Mouse (Mus musculus) G1E (cell line): ENCODE measurements around the gene Zc3h12c. TPM values are rescaled to one million over a fixed set of nuclear protein-coding genes. Genes with fewer than 3 reads are reported as not detected.

Experiments
- ATAC-seq: 2 replicates; pipeline ENCODE4 v1.8.0; 2016; ENCODE audit warnings: mild to moderate bottlenecking; ENCODE audit not compliant: insufficient number of reproducible peaks, poor library complexity, low FRiP score, severe bottlenecking; ENCODE audit errors: extremely low read depth
- DNase-seq: peaks from one replicate; pipeline ENCODE4 v3.0.0; 2012; ENCODE audit warnings: low spot score
- H3K27me3 ChIP-seq: 2 replicates; pipeline ENCODE4 v1.6.1; 2012; ENCODE audit warnings: mild to moderate bottlenecking, low read length, inconsistent platforms; ENCODE audit not compliant: insufficient read depth
- H3K36me3 ChIP-seq: replicated peaks from 2 replicates; pipeline ENCODE3; 2012; ENCODE audit warnings: mild to moderate bottlenecking, inconsistent platforms
- H3K4me1 ChIP-seq: 2 replicates; pipeline ENCODE4 v1.6.1; 2012; ENCODE audit warnings: low read depth, low read length, inconsistent platforms, mixed read lengths; ENCODE audit not compliant: insufficient read depth
- H3K4me3 ChIP-seq: 2 replicates; pipeline ENCODE4 v1.5.1; 2012; ENCODE audit warnings: low read depth, mild to moderate bottlenecking, inconsistent platforms, low read length, moderate library complexity, mixed read lengths
- H3K9me3 ChIP-seq: replicated peaks from 2 replicates; pipeline ENCODE4 v1.6.1; 2012; ENCODE audit warnings: inconsistent platforms
- CTCF ChIP-seq: IDR thresholded peaks from 2 replicates; pipeline ENCODE4 v1.5.1; 2012; ENCODE audit warnings: low read depth, low read length, inconsistent platforms, mixed read lengths
- GATA1 ChIP-seq: IDR thresholded peaks from 2 replicates; pipeline ENCODE4 v1.6.1; 2012; ENCODE audit warnings: borderline replicate concordance, low read length, inconsistent platforms, mixed read lengths
- GATA2 ChIP-seq: IDR thresholded peaks from 2 replicates; pipeline ENCODE4 v1.6.1; 2012; ENCODE audit warnings: low read depth, low read length, inconsistent platforms, borderline replicate concordance
- POLR2AphosphoS5 ChIP-seq: IDR thresholded peaks from 2 replicates; pipeline ENCODE4 v1.6.1; 2012; ENCODE audit warnings: low read depth, low read length, inconsistent platforms; ENCODE audit not compliant: insufficient replicate concordance
- TAL1 ChIP-seq: conservative IDR thresholded peaks from 2 replicates; pipeline ENCODE4 v1.6.1; 2012; ENCODE audit warnings: low read depth, low read length, inconsistent platforms, mixed read lengths
- polyA plus RNA-seq: library from polyadenylated mRNA; stranded (reverse); fragments of >175 nt; gene quantifications from 2 replicates; pipeline ENCODE4 v1.2.3, GENCODE M21; 2012
- total RNA-seq, 2 experiments: library from RNA; stranded (forward) in 1 of 2; stranded (reverse) in 1 of 2; fragments of 200-1000 nt in 1 of 2; fragments of >200 nt in 1 of 2; fragmentation: Nextera tagmentation in 1 of 2; gene quantifications; 2 replicates each; pipeline ENCODE4 v1.2.3; 2014 to 2017

The Zc3h12c gene
- total and polyA plus RNA-seq, 3 experiments: 0.63 to 22.7 (median 17.5) TPM

- Histone ChIP-seq H3K4me3 (no peak overlapping the region), H3K9me3 (no peaks in the 10 kb centered on the region), H3K27me3 (no peaks in the 10 kb centered on the region), H3K36me3 (peaks cover 20% of the 10 kb centered on the region), H3K4me1 (peaks cover 15% of the 10 kb centered on the region)
- TF ChIP-seq GATA1: no peak
- TF ChIP-seq GATA2: no peak
- TF ChIP-seq CTCF: no peak
- TF ChIP-seq POLR2AphosphoS5: no peak
- TF ChIP-seq TAL1: no peak
- ATAC-seq: peak; percentile 28; the same call in 1 of the 2 replicates
- no peak for DNase-seq
Measured at GRCm38 (mm10) chr9:52149286-52149685, 19.1 kb downstream of the Zc3h12c start.

GRCm38 (mm10) chr9:52148831-52149230, 19.5 kb downstream of the Zc3h12c start:
- peaks cover 22% of the 10 kb centered on the region for H3K36me3 ChIP-seq
- H3K4me3 ChIP-seq: no peak overlapping the region
- TF ChIP-seq POLR2AphosphoS5 (no peak), GATA1 (no peak), GATA2 (no peak), CTCF (no peak), TAL1 (no peak)
- ATAC-seq (no peak), DNase-seq (no peak)
- H3K27me3 ChIP-seq: no peaks in the 10 kb centered on the region
- H3K4me1 ChIP-seq: peaks cover 17% of the 10 kb centered on the region
- H3K9me3 ChIP-seq: no peaks in the 10 kb centered on the region

GRCm38 (mm10) chr9:52148311-52148710, 20.1 kb downstream of the Zc3h12c start:
- peaks cover 24% of the 10 kb centered on the region for H3K36me3 ChIP-seq
- no peak for TF ChIP-seq GATA1
- no peak for TF ChIP-seq POLR2AphosphoS5
- TF ChIP-seq GATA2: no peak
- no peak for TF ChIP-seq TAL1
- no peak for TF ChIP-seq CTCF
- DNase-seq: no peak
- no peak for ATAC-seq
- H3K27me3 ChIP-seq: no peaks in the 10 kb centered on the region
- H3K4me1 ChIP-seq: peaks cover 17% of the 10 kb centered on the region
- H3K9me3 ChIP-seq: no peaks in the 10 kb centered on the region
- no peak overlapping the region for H3K4me3 ChIP-seq

- H3K36me3 ChIP-seq: peaks cover 27% of the 10 kb centered on the region
- no peak overlapping the region for H3K4me3 ChIP-seq
- H3K4me1 ChIP-seq: peaks cover 20% of the 10 kb centered on the region
- no peak for TF ChIP-seq POLR2AphosphoS5
- no peak for TF ChIP-seq GATA1
- TF ChIP-seq GATA2: no peak
- no peak for TF ChIP-seq CTCF
- no peak for TF ChIP-seq TAL1
- no peaks in the 10 kb centered on the region for H3K27me3 ChIP-seq
- DNase-seq (no peak), ATAC-seq (no peak)
- no peaks in the 10 kb centered on the region for H3K9me3 ChIP-seq
Measured at GRCm38 (mm10) chr9:52146241-52146640, 22.1 kb downstream of the Zc3h12c start.

- ATAC-seq: no peak
- no peak for TF ChIP-seq GATA1
- TF ChIP-seq TAL1: no peak
- TF ChIP-seq CTCF: no peak
- no peak for TF ChIP-seq GATA2
- no peak for TF ChIP-seq POLR2AphosphoS5
- Histone ChIP-seq H3K4me3 (no peak overlapping the region), H3K9me3 (no peaks in the 10 kb centered on the region), H3K27me3 (no peaks in the 10 kb centered on the region), H3K4me1 (peaks cover 16% of the 10 kb centered on the region), H3K36me3 (peaks cover 41% of the 10 kb centered on the region)
- DNase-seq: no peak
Measured at GRCm38 (mm10) chr9:52132771-52133170, 35.6 kb downstream of the Zc3h12c start.

GRCm38 (mm10) chr9:52130348-52130747, 38.0 kb downstream of the Zc3h12c start:
- Histone ChIP-seq H3K27me3 (no peaks in the 10 kb centered on the region), H3K4me3 (no peak overlapping the region), H3K36me3 (peaks cover 48% of the 10 kb centered on the region), H3K4me1 (peaks cover 16% of the 10 kb centered on the region), H3K9me3 (no peaks in the 10 kb centered on the region)
- DNase-seq (no peak), ATAC-seq (no peak)
- TF ChIP-seq GATA1: no peak
- TF ChIP-seq TAL1: no peak
- no peak for TF ChIP-seq POLR2AphosphoS5
- TF ChIP-seq GATA2: no peak
- TF ChIP-seq CTCF: no peak

GRCm38 (mm10) chr9:52125225-52125624, 43.1 kb downstream of the Zc3h12c start:
- Histone ChIP-seq H3K4me3 (no peak overlapping the region), H3K9me3 (no peaks in the 10 kb centered on the region), H3K27me3 (no peaks in the 10 kb centered on the region), H3K36me3 (peaks cover 56% of the 10 kb centered on the region), H3K4me1 (peaks cover 5% of the 10 kb centered on the region; the same call in 1 of the 2 replicates)
- no peak for DNase-seq
- TF ChIP-seq CTCF: no peak
- TF ChIP-seq GATA2: no peak
- no peak for TF ChIP-seq GATA1
- ATAC-seq: no peak
